Mouse (Mus musculus) ovary, adult 18-20 months (tissue): ENCODE measurements around the gene Arhgef6.

Source experiments
- DNase-seq: peaks from one replicate; pipeline ENCODE4 v3.0.0; 2022; ENCODE audit warnings: low spot score, mixed read lengths

Gene Arhgef6

GRCm38 (mm10) chrX:57196319-57196718 lies 142.2 kb downstream of the Arhgef6 start:
- DNase-seq, result no peak

- no peak for DNase-seq
These were observed 149.2 kb downstream of the Arhgef6 start for GRCm38 (mm10) chrX:57189335-57189734.

GRCm38 (mm10) chrX:57187301-57187700 lies 151.2 kb downstream of the Arhgef6 start:
- DNase-seq, result no peak

- DNase-seq, result no peak
These were observed 155.2 kb downstream of the Arhgef6 start for GRCm38 (mm10) chrX:57183359-57183758.

GRCm38 (mm10) chrX:57182470-57182869 lies 156.1 kb downstream of the Arhgef6 start:
- no peak for DNase-seq
